Mouse (Mus musculus): ENCODE results near the gene Hoxb6.

DNA sequence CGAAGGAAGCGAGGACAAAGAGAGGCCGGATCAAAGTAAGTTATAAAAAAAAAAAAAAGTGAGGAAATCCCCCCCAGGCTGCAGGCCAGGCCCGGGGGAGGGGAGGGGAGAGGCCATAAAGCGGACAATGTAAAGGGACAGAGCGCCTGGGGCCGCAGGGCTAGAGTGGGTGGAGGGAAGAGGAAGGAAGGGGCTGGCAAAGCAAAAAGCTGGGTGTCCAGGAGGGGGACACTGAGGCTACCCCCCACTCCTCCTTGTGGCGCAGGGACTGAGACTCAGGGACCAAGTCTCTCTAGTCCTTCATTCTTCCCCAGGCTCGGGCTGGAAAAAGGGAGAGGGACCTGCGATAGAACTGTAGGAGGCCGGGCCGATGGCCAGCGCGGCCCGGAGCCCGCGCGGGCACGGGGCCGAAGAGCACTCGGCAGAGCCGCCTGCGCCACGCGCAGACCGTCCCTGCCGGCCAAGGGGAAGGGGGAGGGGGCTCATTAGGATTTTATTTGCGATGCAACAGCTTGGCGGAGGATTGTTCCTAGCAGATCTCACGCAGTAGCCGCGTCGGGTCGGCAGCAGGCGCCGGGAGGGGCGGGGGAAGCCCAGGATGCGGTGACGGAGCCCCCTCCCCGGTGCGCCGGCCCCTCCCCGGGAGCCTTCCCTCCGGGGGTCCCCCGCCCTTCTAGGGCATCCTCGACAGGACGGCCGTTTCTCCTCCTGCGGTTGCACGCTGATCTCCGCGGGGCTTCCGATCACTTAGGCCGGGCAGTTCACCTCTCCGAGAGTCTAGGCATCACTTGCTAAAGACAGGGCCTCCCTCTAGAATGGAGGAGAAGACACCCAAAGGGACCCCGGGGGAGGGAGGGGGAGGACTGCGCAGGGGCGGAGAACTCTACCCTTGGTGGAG, 20.0 kb upstream of the Hoxb6 start:
- TF ChIP-seq CTCF (IDR thresholded peaks at IDR 0.05; ENCODE audit: borderline replicate concordance, control insufficient read depth, extremely low read depth, insufficient read depth, low read length, poor library complexity) (no peak), POLR2A (IDR thresholded peaks at IDR 0.05; ENCODE audit: control insufficient read depth, extremely low read depth, insufficient read depth, low read length, poor library complexity) (no peak)
